Mouse (Mus musculus): ENCODE data around the gene Pdf.
"Not testable (repeated sequence)": the region's sequence is repeated elsewhere in the genome, so short reads cannot be mapped to it uniquely, and the experiment has no call there.

The Pdf gene

DNA sequence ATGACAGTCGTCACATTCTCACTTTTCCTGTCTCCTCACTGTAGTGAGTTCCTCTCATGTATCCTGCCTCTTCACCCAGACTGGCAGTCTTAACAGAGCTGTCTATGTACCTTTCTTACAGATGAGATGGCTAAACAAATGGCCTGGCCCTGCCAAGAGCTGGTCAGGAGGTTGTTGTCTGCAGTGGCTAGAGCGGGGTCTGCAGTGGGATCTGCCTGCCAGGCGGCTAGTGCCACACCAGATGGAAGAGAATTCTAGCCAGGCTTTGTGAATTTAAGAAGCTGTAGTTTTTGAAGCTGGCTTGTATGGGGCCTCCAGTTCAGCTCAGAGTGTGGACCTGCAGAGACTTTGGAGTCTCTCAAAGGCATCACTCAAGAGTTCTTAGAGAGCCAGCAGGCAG, 12.8 kb downstream of the Pdf start:
- no peak for DNase-seq (ENCODE audit: low spot score)

DNA sequence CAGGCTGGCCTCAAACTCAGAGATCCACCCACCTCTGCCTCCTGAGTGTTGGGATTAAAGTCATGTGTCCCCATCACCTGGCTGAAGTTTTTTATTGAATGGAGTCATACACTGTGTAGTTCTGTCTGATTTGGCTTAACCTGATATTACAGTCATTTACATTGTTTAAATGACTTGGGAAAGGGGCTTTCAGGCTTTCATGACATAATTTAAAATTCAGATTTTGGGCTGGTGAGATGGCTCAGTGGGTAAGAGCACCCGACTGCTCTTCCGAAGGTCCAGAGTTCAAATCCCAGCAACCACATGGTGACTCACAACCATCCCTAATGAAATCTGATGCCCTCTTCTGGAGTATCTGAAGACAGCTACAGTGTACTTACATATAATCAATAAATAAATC, 14.8 kb downstream of the Pdf start:
- not testable (repeated sequence) for DNase-seq (ENCODE audit: low spot score)

DNA sequence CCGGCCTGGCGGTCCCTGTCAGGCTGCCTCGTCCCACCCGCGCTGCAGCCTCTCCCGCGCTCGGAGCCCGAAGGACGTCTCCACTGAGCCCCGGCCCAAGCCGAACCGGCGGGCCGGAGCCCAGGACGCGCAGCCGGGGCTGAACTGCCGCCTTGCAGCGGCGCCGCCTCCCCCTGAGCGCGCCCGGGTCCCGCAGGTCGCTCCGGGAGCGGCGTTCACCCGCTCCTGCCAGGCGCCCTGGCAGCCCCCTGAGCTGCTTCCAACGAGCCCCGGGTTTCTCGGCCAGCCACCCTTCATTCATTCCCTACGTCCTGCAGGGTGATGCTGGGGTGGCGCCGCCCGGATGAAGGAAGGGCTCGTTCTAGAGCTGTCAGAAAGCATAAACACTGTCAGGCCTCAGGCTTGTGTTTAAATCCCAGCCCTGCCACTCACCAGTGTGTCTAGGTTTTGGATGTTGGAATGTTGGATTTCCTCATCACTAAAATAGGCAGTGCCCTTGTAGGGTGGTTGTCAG, 16.8 kb downstream of the Pdf start:
- DNase-seq (ENCODE audit: low spot score): no peak

DNA sequence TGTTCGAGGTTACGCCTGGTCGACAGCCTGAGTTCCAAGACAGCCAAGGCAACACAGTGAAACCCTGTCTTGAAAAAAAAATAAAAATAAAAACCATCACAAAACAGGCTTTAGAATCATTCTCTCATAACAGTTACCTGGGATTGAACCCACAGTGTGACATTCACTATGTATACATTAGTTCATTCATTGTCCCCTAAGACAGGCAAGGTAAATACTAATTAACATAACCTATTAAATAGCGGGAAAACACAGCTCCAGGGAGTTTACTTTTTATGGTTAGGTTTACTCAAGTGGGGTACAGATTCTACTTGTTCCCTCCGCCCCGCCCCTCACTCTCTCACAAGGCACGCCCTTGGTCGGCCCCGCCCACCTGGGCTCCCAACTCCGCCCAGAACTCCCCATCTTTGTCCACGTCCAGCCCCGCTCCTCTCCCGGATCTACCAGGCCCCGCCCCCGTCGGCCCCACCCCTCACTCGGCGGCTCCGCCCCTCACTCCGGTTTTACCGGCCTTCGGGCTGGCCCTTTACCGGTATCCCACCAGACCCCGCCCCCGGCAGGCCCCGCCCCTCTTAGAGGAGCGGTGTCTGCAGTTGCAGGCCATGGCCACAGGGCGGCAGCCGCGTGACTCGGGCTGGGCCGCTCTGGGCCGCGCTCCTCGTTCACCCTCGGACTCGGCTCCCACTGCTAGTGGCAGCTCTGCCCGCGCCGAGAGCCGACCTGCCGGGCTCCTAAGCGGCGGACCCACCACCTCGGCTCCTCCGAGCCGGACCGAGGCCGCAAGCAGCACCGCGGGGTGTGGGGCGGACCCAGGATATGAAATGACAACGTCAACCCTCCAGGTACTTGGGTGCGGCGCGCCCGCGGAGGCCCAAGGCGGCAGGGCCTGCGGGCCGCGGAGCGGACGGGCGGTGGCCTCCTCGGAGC, 17.5 kb downstream of the Pdf start, which contains the start of gene Vps4a:
Gene Vps4a (plus strand): TSS at position 573 of the 927 bp plus-strand sequence.
- DNase-seq (ENCODE audit: low spot score): peak; percentile 96

DNA sequence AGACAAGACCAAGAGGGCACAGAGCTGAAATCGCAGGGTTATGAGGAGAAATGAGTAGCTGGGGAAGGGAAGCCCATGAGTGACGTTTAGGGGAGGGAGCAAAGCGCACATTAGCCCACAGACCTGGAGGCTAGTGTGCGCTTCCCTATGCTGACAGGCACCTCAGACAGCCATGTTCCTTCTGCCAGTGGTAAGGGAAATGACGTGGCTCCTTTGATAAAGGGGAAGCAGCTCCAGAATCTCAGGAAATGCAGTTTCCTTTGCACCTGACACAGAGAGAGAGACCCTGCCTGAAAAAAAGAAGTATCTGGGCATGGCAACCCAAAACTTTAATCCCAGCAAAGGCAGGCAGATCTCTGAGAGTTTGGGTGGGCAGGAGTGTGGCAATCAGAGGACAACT, 18.4 kb downstream of the Pdf start:
- no peak for DNase-seq (ENCODE audit: low spot score)

DNA sequence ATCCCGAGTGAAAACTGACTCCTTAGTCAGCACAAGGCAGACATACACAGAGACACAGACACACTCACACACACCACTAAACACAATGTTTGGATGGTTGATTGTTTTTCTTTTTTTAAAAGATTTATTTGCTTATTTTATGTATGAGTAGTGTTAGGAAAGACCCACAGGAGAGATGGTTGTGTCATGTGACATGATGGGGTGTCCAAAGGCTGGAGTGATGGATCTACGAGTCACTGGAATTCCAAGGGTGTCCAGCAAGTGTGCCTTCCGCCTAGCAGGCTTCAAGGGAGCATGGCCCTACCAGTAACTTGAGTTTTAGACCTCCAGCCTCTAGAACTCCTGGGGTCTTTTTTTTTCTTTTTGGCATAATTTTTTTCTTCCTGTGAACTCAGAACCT, 19.1 kb downstream of the Pdf start:
- no peak for DNase-seq (ENCODE audit: low spot score)

DNA sequence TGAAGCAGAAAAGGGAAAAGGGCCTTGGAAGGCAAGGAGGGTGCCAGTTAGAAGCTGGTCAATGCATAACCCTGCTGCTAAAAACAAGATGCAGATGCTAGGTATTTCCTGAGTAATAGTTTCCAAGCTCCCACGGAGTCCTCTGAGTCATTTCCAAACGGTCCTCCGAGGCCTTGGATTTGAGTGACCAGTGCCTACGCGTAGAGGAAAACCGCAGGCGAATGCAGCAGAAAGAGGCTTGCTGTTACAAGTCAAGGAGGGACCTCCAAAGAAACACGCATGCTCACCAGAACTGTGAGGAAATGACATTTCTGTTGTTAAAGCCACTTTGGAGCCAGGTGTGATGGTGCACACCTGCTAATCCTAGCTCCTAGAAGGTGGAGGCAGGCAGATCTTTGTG, 24.9 kb downstream of the Pdf start:
- DNase-seq (ENCODE audit: low spot score): no peak

DNA sequence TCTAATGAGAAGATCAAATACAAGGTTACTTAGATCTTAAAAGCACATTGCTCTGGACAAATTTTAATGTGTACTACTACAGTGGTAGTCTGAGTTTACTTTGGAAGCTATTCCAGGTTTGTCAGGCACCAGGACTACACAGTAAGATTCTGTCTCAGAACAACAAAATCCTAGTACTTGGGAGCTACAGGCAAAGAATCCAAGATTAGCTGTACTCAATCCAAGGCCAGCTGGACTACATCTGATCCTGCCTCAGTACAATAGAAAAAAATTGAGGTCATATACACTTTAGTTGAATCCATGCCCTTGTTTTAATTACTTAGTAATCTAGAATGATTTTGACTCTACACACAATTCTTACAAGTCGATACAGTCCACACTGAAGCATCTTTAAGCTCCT, 33.5 kb downstream of the Pdf start:
- no peak for DNase-seq (ENCODE audit: low spot score)

DNA sequence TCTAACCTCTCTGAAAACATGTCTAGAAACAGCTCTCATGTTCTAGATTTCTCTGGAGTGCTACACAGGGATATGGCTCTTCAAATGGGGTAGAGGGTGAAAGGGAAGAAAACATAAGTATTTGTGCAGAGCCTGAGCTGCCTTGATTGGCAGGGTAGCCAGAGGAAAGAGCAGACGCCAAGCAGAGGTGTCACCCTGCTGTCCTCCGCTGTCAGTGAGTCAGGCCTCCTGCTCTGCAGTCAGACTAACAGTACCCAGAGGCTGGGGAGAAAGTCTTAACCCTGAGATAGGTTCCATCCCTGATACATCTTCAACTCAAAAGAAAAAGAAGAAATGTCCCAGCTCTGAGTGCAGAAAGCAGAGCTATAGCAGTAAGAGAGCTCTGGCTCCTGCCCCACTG, 35.7 kb downstream of the Pdf start:
- no peak for DNase-seq (ENCODE audit: low spot score)

DNA sequence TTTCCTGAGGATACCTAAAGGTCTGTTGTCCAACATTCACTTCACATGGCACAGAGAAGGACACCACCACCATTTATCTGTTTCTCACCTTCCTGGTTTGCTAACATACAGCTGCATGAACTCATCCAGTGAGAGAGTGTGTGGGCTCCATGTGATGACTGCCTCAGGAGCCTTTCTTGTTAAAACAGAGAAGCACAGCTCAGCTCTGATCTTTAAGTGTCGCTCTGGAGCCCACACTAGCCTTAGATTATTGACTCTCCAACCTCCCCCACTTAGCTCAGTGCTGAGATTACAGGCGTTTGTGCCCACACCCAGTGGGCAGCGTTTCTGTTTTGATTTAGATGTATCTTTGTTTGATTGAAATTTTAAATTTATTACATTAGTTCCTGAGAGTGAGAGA, 40.6 kb downstream of the Pdf start:
- DNase-seq (ENCODE audit: low spot score): no peak

DNA sequence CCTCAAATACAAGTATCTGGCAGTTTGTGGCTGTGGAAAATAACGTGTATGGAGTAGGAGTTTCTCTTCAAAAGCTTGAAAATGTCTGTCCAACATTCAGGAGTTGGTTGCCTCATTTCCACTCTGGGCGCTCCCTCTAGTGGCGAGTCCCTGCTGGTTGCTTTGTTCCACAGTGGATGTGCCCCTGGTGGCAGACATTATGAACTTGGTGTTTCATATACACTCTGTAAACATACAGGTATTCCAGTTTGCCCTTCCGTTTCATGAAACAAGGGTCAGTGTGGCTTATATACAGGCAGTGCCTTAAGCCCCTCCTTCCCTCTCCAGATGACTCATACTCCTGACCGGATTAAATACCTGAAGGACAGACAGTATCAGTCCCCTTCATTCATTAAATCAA, 45.9 kb downstream of the Pdf start:
- DNase-seq (ENCODE audit: low spot score): peak; percentile 92

DNA sequence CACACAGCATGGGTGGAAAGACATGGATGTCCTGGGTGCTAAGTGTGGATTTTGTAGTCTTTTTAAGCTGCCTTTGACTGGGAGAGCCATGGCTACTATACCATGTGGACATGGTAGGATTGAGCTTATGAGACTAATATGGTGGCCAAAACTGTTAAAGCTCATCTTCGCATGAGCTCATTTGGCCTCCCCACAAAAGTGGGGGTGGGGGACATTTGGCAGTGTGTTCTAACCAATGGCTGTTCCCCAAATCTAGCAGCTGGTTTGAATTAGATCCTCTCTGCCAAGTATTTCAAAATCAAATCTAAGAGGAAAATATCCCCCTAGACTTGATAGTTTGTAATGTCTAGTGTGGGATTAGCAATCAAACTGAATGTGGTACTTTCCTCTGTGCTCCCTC, 49.3 kb downstream of the Pdf start:
- DNase-seq (ENCODE audit: low spot score): peak; percentile 67

DNA sequence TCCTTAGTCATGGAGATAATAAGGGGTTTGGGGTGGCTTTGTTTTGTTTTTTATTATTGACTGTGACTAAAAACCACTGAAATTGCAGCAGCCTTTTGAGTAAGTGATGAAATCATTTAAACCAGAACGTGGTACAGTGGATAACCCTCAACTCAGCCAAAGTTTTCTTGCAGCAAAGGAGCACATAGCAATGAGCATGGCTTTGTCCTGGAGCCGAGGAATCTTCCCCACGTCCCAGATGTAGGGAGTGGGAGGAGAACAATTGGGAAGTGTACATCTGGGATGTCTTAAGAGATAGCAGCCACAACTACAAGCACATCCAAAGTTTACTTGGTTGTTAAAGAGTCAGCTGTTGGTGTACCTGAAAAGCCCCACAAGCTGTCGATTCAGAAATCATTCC, 51.0 kb downstream of the Pdf start:
- DNase-seq (ENCODE audit: low spot score): no peak

DNA sequence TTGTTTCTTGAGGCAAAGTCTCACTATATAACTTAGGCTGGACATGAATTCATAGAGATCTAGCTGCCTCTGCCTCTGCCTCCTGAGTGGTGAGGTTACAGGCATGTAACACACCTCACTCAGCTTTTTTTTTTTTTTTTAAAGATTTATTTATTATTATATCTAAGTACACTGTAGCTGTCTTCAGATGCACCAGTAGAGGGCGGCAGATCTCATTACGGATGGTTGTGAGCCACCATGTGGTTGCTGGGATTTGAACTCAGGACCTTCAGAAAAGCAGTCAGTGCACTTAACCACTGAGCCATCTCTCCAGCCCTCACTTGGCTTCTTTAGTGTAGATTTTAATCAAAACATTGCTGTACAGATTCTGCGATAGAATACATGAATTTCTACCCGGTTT, 52.1 kb downstream of the Pdf start:
- DNase-seq (ENCODE audit: low spot score): not testable (repeated sequence)
